Mouse (Mus musculus) CH12.LX (cell line): Measurements from ENCODE around the gene Cactin. TPM values are rescaled to one million over a fixed set of nuclear protein-coding genes. Genes with fewer than 3 reads are reported as not detected.

Experiments
- DNase-seq: peaks from one replicate; pipeline ENCODE4 v3.0.0-alpha.2; 2013; ENCODE audit errors: extremely low read depth
- H3K27ac ChIP-seq: 2 replicates; pipeline ENCODE4 v1.5.1; 2012; ENCODE audit warnings: low read depth, mild to moderate bottlenecking, control low read depth, moderate library complexity; ENCODE audit not compliant: insufficient read depth
- H3K27me3 ChIP-seq: replicated peaks from 2 replicates; pipeline ENCODE3; 2012; ENCODE audit warnings: inconsistent platforms
- H3K36me3 ChIP-seq, 2 experiments: replicated peaks in 1 of 2; 2 replicates each; pipeline versions ENCODE3 to v1.6.1; 2012; ENCODE audit warnings: inconsistent platforms in 1 of 2, low read length in 1 of 2, mild to moderate bottlenecking in 1 of 2, mixed read lengths in 1 of 2, moderate library complexity in 1 of 2; ENCODE audit not compliant: control insufficient read depth in 1 of 2, insufficient read depth in 1 of 2
- H3K4me1 ChIP-seq, 2 experiments: 2 replicates each; pipeline ENCODE4 v1.6.1; 2012; ENCODE audit warnings: inconsistent platforms in 1 of 2, moderate library complexity in 1 of 2; ENCODE audit not compliant: insufficient read depth in 2 of 2, control insufficient read depth in 1 of 2
- H3K4me2 ChIP-seq: 2 replicates; pipeline ENCODE4 v1.6.1; 2012; ENCODE audit warnings: low read depth, mild to moderate bottlenecking, control low read depth; ENCODE audit not compliant: poor library complexity, insufficient read depth, severe bottlenecking
- H3K4me3 ChIP-seq, 3 experiments: fragments of 150-350 bp in 1 of 3; sonication (generic) in 1 of 3; replicated peaks in 1 of 3; 2 replicates each; pipeline versions ENCODE3 to v1.5.1; 2011 to 2012; ENCODE audit warnings: low read depth in 2 of 3, low read length in 2 of 3, mild to moderate bottlenecking in 2 of 3, moderate library complexity in 2 of 3, control low read depth in 1 of 3, improper control_type of control experiment in 1 of 3, inconsistent platforms in 1 of 3, mixed read lengths in 1 of 3; ENCODE audit not compliant: poor library complexity in 1 of 3
- H3K79me2 ChIP-seq: replicated peaks from 2 replicates; pipeline ENCODE4 v1.6.1; 2012; ENCODE audit warnings: mild to moderate bottlenecking, moderate library complexity; ENCODE audit not compliant: control insufficient read depth, poor library complexity, insufficient read depth, severe bottlenecking; ENCODE audit errors: extremely low read depth
- H3K9ac ChIP-seq: 2 replicates; pipeline ENCODE4 v1.6.1; 2012; ENCODE audit warnings: low read depth, mild to moderate bottlenecking, control low read depth, moderate library complexity; ENCODE audit not compliant: insufficient read depth
- H3K9me3 ChIP-seq: replicated peaks from 2 replicates; pipeline ENCODE3; 2012; ENCODE audit warnings: low read length, inconsistent platforms, mixed read lengths
- BHLHE40 ChIP-seq: IDR thresholded peaks from 2 replicates; pipeline ENCODE4 v1.6.1; 2011; ENCODE audit warnings: mild to moderate bottlenecking, low read depth, low read length, improper control_type of control experiment
- CHD1 ChIP-seq: IDR thresholded peaks from 2 replicates; pipeline ENCODE4 v1.6.1; 2012; ENCODE audit warnings: low read depth, low read length, improper control_type of control experiment, inconsistent platforms
- CHD2 ChIP-seq: IDR thresholded peaks from 2 replicates; pipeline ENCODE4 v1.6.1; 2011; ENCODE audit warnings: low read length, improper control_type of control experiment
- CTCF ChIP-seq, 2 experiments: IDR thresholded peaks in 1 of 2; conservative IDR thresholded peaks in 1 of 2; 2 replicates each; pipeline ENCODE4 v1.5.1; 2011 to 2012; ENCODE audit warnings: low read depth in 2 of 2, low read length in 2 of 2, improper control_type of control experiment in 1 of 2, inconsistent platforms in 1 of 2, mild to moderate bottlenecking in 1 of 2, moderate library complexity in 1 of 2
- E2F4 ChIP-seq: IDR thresholded peaks from 2 replicates; pipeline ENCODE4 v1.6.1; 2011; ENCODE audit warnings: low read depth, low read length, improper control_type of control experiment; ENCODE audit not compliant: insufficient replicate concordance
- ELF1 ChIP-seq: IDR thresholded peaks from 2 replicates; pipeline ENCODE4 v1.6.1; 2014; ENCODE audit warnings: low read depth, mild to moderate bottlenecking, inconsistent platforms, low read length, improper control_type of control experiment
- EP300 ChIP-seq: IDR thresholded peaks from 2 replicates; pipeline ENCODE4 v1.6.1; 2011; ENCODE audit warnings: low read length, improper control_type of control experiment
- ETS1 ChIP-seq: conservative IDR thresholded peaks from 2 replicates; pipeline ENCODE4 v1.6.1; 2012; ENCODE audit warnings: low read depth, mild to moderate bottlenecking, inconsistent platforms, low read length, improper control_type of control experiment, moderate library complexity
- GABPA ChIP-seq: IDR thresholded peaks from 2 replicates; pipeline ENCODE4 v1.6.1; 2012; ENCODE audit warnings: low read depth, low read length, improper control_type of control experiment, inconsistent platforms; ENCODE audit not compliant: insufficient replicate concordance
- HCFC1 ChIP-seq: IDR thresholded peaks from 2 replicates; pipeline ENCODE4 v1.6.1; 2012; ENCODE audit warnings: low read depth, mild to moderate bottlenecking, inconsistent platforms, low read length, improper control_type of control experiment
- IRF4 ChIP-seq: IDR thresholded peaks from 2 replicates; pipeline ENCODE4 v1.6.1; 2014; ENCODE audit warnings: low read depth, mild to moderate bottlenecking, inconsistent platforms, low read length, improper control_type of control experiment
- JUN ChIP-seq: IDR thresholded peaks from 2 replicates; pipeline ENCODE4 v1.6.1; 2011; ENCODE audit warnings: low read depth, mild to moderate bottlenecking, low read length, improper control_type of control experiment, moderate library complexity; ENCODE audit not compliant: insufficient read depth
- JUND ChIP-seq: conservative IDR thresholded peaks from 2 replicates; pipeline ENCODE4 v1.6.1; 2011; ENCODE audit warnings: low read depth, low read length, improper control_type of control experiment
- KAT2A ChIP-seq: IDR thresholded peaks from 2 replicates; pipeline ENCODE4 v1.6.1; 2012; ENCODE audit warnings: low read length, improper control_type of control experiment, inconsistent platforms; ENCODE audit not compliant: insufficient replicate concordance
- MAFK ChIP-seq: IDR thresholded peaks from 2 replicates; pipeline ENCODE4 v1.6.1; 2011; ENCODE audit warnings: low read length, improper control_type of control experiment; ENCODE audit not compliant: insufficient replicate concordance
- MAX ChIP-seq: IDR thresholded peaks from 2 replicates; pipeline ENCODE4 v1.6.1; 2011; ENCODE audit warnings: low read length, improper control_type of control experiment
- MAZ ChIP-seq: IDR thresholded peaks from 2 replicates; pipeline ENCODE4 v1.6.1; 2012; ENCODE audit warnings: low read depth, mild to moderate bottlenecking, inconsistent platforms, low read length, improper control_type of control experiment, moderate library complexity
- MEF2A ChIP-seq: IDR thresholded peaks from 2 replicates; pipeline ENCODE4 v1.6.1; 2014; ENCODE audit warnings: low read depth, mild to moderate bottlenecking, inconsistent platforms, low read length, improper control_type of control experiment, borderline replicate concordance
- MXI1 ChIP-seq: IDR thresholded peaks from 2 replicates; pipeline ENCODE4 v1.6.1; 2011; ENCODE audit warnings: mild to moderate bottlenecking, low read depth, low read length, improper control_type of control experiment
- MYC ChIP-seq: IDR thresholded peaks from 2 replicates; pipeline ENCODE4 v1.6.1; 2011; ENCODE audit warnings: low read depth, mild to moderate bottlenecking, improper control_type of control experiment, low read length
- NELFE ChIP-seq: IDR thresholded peaks from 2 replicates; pipeline ENCODE4 v1.6.1; 2011; ENCODE audit warnings: low read depth, low read length, improper control_type of control experiment
- NRF1 ChIP-seq: IDR thresholded peaks from 2 replicates; pipeline ENCODE4 v1.6.1; 2014; ENCODE audit warnings: low read depth, mild to moderate bottlenecking, inconsistent platforms, low read length, improper control_type of control experiment, moderate library complexity
- PAX5 ChIP-seq: IDR thresholded peaks from 2 replicates; pipeline ENCODE4 v1.6.1; 2012; ENCODE audit warnings: low read length, inconsistent platforms, mixed read lengths
- POLR2A ChIP-seq: IDR thresholded peaks from 2 replicates; pipeline ENCODE4 v1.6.1; 2011; ENCODE audit warnings: low read depth, mild to moderate bottlenecking, improper control_type of control experiment, low read length
- POLR2AphosphoS2 ChIP-seq: IDR thresholded peaks from 2 replicates; pipeline ENCODE4 v1.6.1; 2011; ENCODE audit warnings: low read depth, low read length, improper control_type of control experiment
- RAD21 ChIP-seq: IDR thresholded peaks from 2 replicates; pipeline ENCODE4 v1.6.1; 2011; ENCODE audit warnings: low read depth, mild to moderate bottlenecking, low read length, improper control_type of control experiment, moderate library complexity
- RCOR1 ChIP-seq: conservative IDR thresholded peaks from 2 replicates; pipeline ENCODE4 v1.6.1; 2012; ENCODE audit warnings: low read depth, mild to moderate bottlenecking, inconsistent platforms, low read length, improper control_type of control experiment
- SIN3A ChIP-seq: IDR thresholded peaks from 2 replicates; pipeline ENCODE4 v1.6.1; 2012; ENCODE audit warnings: low read length, improper control_type of control experiment, inconsistent platforms
- SMC3 ChIP-seq: IDR thresholded peaks from 2 replicates; pipeline ENCODE4 v1.6.1; 2011; ENCODE audit warnings: low read depth, low read length, improper control_type of control experiment
- TBP ChIP-seq: conservative IDR thresholded peaks from 2 replicates; pipeline ENCODE4 v1.6.1; 2011; ENCODE audit warnings: low read depth, low read length, improper control_type of control experiment
- TCF12 ChIP-seq: IDR thresholded peaks from 2 replicates; pipeline ENCODE4 v1.6.1; 2014; ENCODE audit warnings: low read depth, mild to moderate bottlenecking, inconsistent platforms, low read length, improper control_type of control experiment
- UBTF ChIP-seq: IDR thresholded peaks from 2 replicates; pipeline ENCODE4 v1.6.1; 2012; ENCODE audit warnings: low read depth, mild to moderate bottlenecking, inconsistent platforms, low read length, improper control_type of control experiment, moderate library complexity
- USF1 ChIP-seq: IDR thresholded peaks from 2 replicates; pipeline ENCODE4 v1.6.1; 2014; ENCODE audit warnings: low read depth, mild to moderate bottlenecking, inconsistent platforms, low read length, improper control_type of control experiment
- USF2 ChIP-seq: conservative IDR thresholded peaks from 2 replicates; pipeline ENCODE4 v1.6.1; 2011; ENCODE audit warnings: low read depth, low read length, improper control_type of control experiment
- ZC3H11A ChIP-seq: IDR thresholded peaks from 2 replicates; pipeline ENCODE4 v1.6.1; 2012; ENCODE audit warnings: low read depth, mild to moderate bottlenecking, inconsistent platforms, low read length, improper control_type of control experiment
- ZKSCAN1 ChIP-seq: IDR thresholded peaks from 2 replicates; pipeline ENCODE4 v1.6.1; 2012; ENCODE audit warnings: low read depth, inconsistent platforms, low read length, improper control_type of control experiment, borderline replicate concordance
- ZMIZ1 ChIP-seq: IDR thresholded peaks from 2 replicates; pipeline ENCODE4 v1.6.1; 2012; ENCODE audit warnings: low read depth, mild to moderate bottlenecking, inconsistent platforms, low read length, improper control_type of control experiment
- ZNF384 ChIP-seq: IDR thresholded peaks from 2 replicates; pipeline ENCODE4 v1.6.1; 2012; ENCODE audit warnings: low read depth, low read length, improper control_type of control experiment, inconsistent platforms
- dilution Hi-C: fragments of 300-500 bp; cut with MboI; formaldehyde crosslinking; loops from 2 replicates; pipeline ENCODE4 v1.14.3; 2020; ENCODE audit warnings: low sequenced_read_pairs; ENCODE audit not compliant: extremely low pct_unique_long_range_greater_than_20kb, extremely low pct_ligation_motif_present
- in situ Hi-C: fragments of 300-500 bp; cut with MboI; formaldehyde crosslinking; loops from 3 replicates; pipeline ENCODE4 v1.14.3; 2019; ENCODE audit warnings: low sequenced_read_pairs, low pct_ligation_motif_present, low pct_unique_long_range_greater_than_20kb, mixed read lengths
- polyA plus RNA-seq: library from polyadenylated mRNA; unstranded; fragments of >175 nt; gene quantifications from 2 replicates; pipeline ENCODE4 v1.2.1, GENCODE M21; 2012; ENCODE audit warnings: low read depth; ENCODE audit not compliant: insufficient read length
- total RNA-seq, 2 experiments: library from RNA; depleted of rRNA; stranded (reverse); fragments of 300-350 nt in 1 of 2; fragments of >200 nt in 1 of 2; gene quantifications; 2 replicates each; pipeline ENCODE4 v1.2.3; 2012 to 2014

Gene Cactin
- total and polyA plus RNA-seq, 3 experiments: 21.4 to 39.3 (median 34.6) TPM

DNA sequence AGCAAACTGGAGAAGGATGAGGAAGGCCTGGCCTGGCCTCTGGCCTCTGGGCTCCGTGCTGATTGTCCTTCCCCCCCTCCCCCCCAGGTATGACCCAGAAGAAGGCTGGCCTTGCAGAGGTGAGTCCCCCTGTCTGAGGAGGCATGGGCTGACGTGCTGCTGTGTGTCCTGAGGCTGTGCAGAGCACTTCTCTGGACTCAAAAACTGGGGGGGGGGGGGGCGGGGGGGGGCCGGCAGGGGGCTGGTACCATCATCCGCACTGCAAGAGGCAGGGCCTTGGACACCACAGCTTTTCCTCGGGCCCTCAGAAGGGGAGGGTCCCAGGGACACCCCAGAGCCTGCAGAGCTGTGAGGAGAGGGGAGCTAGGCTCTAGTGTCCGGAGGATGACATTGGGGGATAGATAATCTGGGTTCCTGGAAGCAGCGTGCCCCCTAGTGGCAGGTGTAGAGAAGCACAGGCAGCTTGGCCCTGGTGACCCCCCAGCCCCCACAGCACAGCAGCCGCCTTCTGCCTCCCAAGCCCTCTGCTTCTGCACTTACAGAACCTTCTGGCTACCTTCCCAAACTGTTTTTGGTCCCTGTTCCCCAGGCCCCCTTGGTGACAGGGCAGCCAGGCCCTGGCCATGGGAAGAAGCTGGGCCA is 16.2 kb upstream of the Cactin start:
- H3K36me3 ChIP-seq: peaks cover 39 to 59% of the 10 kb centered on the region in 2 experiments
- in situ Hi-C loops: no loop called here
- dilution Hi-C loops: no loop called here
- TF ChIP-seq MYC: no peak
- TF ChIP-seq POLR2AphosphoS2: no peak
- peak; percentile 93 for TF ChIP-seq SMC3
- TF ChIP-seq ETS1: no peak
- no peak for TF ChIP-seq ZNF384
- no peak for TF ChIP-seq ZKSCAN1
- no peak for TF ChIP-seq MXI1
- TF ChIP-seq BHLHE40: peak; percentile 74
- no peak for TF ChIP-seq MAZ
- peak; percentile 21; the same call in 1 of the 2 replicates for TF ChIP-seq IRF4
- TF ChIP-seq ZC3H11A: peak; percentile 51
- TF ChIP-seq USF2: no peak
- TF ChIP-seq PAX5: no peak
- TF ChIP-seq UBTF: no peak
- peak; percentile 91 for TF ChIP-seq RAD21
- TF ChIP-seq MAFK: no peak
- TF ChIP-seq CHD2: peak; percentile 61; the same call in 1 of the 2 replicates
- no peak for TF ChIP-seq MEF2A
- TF ChIP-seq POLR2A: no peak
- TF ChIP-seq SIN3A: 0 out of 2 replicates have a peak, but pooled peaks have one; percentile 52
- TF ChIP-seq JUND: no peak
- no peak for TF ChIP-seq ZMIZ1
- no peak for TF ChIP-seq GABPA
- TF ChIP-seq NELFE: no peak
- TF ChIP-seq CTCF (conservative IDR thresholded peaks at IDR 0.05 in 1 of 2, IDR thresholded peaks at IDR 0.05 in 1 of 2; ENCODE audit: low read depth in 2 of 2, low read length in 2 of 2): peak; percentile 74 to 94
- TF ChIP-seq TCF12: 0 out of 2 replicates have a peak, but pooled peaks have one; percentile 21
- TF ChIP-seq TBP: no peak
- peak; percentile 25; the same call in 1 of the 2 replicates for TF ChIP-seq MAX
- TF ChIP-seq JUN: no peak
- TF ChIP-seq KAT2A: no peak
- TF ChIP-seq CHD1: no peak
- TF ChIP-seq NRF1: peak; percentile 39; the same call in 1 of the 2 replicates
- no peak for TF ChIP-seq USF1
- no peak for TF ChIP-seq EP300
- 0 out of 2 replicates have a peak, but pooled peaks have one; percentile 19 for TF ChIP-seq HCFC1
- TF ChIP-seq E2F4: no peak
- TF ChIP-seq ELF1: 0 out of 2 replicates have a peak, but pooled peaks have one; percentile 19
- no peak for TF ChIP-seq RCOR1
- TF ChIP-seq, all 38 proteins: peak for 13
- Histone ChIP-seq H3K4me1 (peaks cover 40 to 89% of the 10 kb centered on the region in 2 experiments), H3K27me3 (no peaks in the 10 kb centered on the region), H3K4me3 (no peak overlapping the region), H3K4me2 (no peak overlapping the region), H3K27ac (no peak overlapping the region), H3K79me2 (peaks cover 28% of the 10 kb centered on the region), H3K9ac (no peak overlapping the region), H3K9me3 (no peaks in the 10 kb centered on the region)
- peak; percentile 77 for DNase-seq
